Mouse (Mus musculus) brain, embryonic 14.5 days (tissue): ENCODE results near the gene Gm5941. TPM values are rescaled to one million over a fixed set of nuclear protein-coding genes. Genes with fewer than 3 reads are reported as not detected.
"Not testable (repeated sequence)": the region's sequence is repeated elsewhere in the genome, so short reads cannot be mapped to it uniquely, and the experiment has no call there.

ENCODE experiments used
- DNase-seq: peaks from one replicate; pipeline ENCODE4 v3.0.0-alpha.2; 2011; ENCODE audit warnings: low read depth
- CTCF ChIP-seq: fragments of 200-500 bp; IDR thresholded peaks from 2 replicates; pipeline ENCODE4 v1.5.1; 2012; ENCODE audit warnings: inconsistent platforms, mild to moderate bottlenecking, moderate library complexity, borderline replicate concordance; ENCODE audit not compliant: insufficient read depth, insufficient read length; ENCODE audit errors: extremely low read depth
- POLR2A ChIP-seq: fragments of 200-500 bp; IDR thresholded peaks from 2 replicates; pipeline ENCODE4 v1.6.1; 2012; ENCODE audit warnings: mild to moderate bottlenecking, inconsistent platforms, borderline replicate concordance; ENCODE audit not compliant: poor library complexity, insufficient read depth, insufficient read length, severe bottlenecking; ENCODE audit errors: extremely low read depth
- polyA plus RNA-seq: library from polyadenylated mRNA; depleted of rRNA; stranded (reverse); fragments of >200 nt; gene quantifications from 2 replicates; pipeline ENCODE4 v1.2.3, GENCODE M21; 2012; rRNA removed

Gene Gm5941
- polyA plus RNA-seq = not detected in 2 replicates

- DNase-seq = not testable (repeated sequence)
Measured at GRCm38 (mm10) chrX:92489649-92490048, at the start of gene Gm5941. Gm5941 (plus strand) TSS chrX:92489949.

DNA sequence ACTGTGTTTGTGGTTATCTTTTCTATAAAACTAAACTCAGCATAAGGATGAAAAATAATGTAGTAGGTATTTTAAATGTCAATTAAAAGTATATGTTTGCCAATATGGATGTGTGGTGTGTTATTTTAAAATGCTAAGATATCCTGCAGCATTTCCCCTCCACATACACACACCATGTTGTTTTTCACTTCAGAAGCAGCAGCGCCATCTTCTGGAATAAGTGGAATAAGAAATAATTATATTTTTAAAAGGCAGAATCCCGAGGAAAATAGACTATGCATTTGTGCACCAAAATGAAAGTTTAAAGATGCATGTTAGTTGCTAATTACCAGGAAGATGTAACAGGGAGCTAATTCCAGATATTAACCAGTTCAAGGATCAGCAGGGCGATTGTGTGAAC is 29.3 kb upstream of the Gm5941 start:
- DNase-seq = peak; percentile 50

GRCm38 (mm10) chrX:92464773-92465172 is 25.0 kb upstream of the Gm5941 start:
- TF ChIP-seq CTCF (no peak), POLR2A (no peak)

More for the DNA sequence above, 29.3 kb upstream of the Gm5941 start:
- TF ChIP-seq POLR2A (no peak), CTCF (peak; percentile 4; the same call in 1 of the 2 replicates)

GRCm38 (mm10) chrX:92498254-92498653 is 8.5 kb downstream of the Gm5941 start:
- TF ChIP-seq CTCF (no peak), POLR2A (no peak)
- DNase-seq = peak; percentile 13

More at GRCm38 (mm10) chrX:92464773-92465172, 25.0 kb upstream of the Gm5941 start:
- peak; percentile 3 for DNase-seq

DNA sequence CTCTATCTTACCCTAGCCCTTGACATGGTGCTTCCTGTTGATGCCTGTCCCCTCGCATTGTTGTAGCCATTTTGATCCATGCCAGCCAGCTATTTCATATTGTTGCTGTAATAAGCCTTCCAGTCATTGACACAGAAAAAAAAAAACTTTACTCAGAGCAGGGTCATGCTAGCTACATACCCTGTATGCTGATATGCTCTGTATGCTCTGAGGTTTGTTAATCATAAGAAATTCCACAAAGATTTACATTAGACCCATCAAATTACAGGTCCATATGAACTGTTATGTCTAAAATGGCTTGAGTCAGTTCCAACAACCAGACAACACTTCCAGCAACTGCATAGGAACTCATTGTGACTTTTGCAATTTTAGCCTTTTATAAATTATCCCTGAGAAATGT is 38.1 kb downstream of the Gm5941 start:
- no peak for DNase-seq
- TF ChIP-seq POLR2A (no peak), CTCF (no peak)

Other genes starting within 250 kb of the Gm5941 start
- not detected in 2 replicates for gene Mageb18, start 109.6 kb downstream of the Gm5941 start, polyA plus RNA-seq